Mouse (Mus musculus): ENCODE results near the gene Adamts18.
A peak's percentile ranks its signal among the peaks of the same experiment; 100 is the strongest.
"Not testable (repeated sequence)": the region's sequence is repeated elsewhere in the genome, so short reads cannot be mapped to it uniquely, and the experiment has no call there.

Adamts18 gene

GRCm38 (mm10) chr8:113838211-113838610, 10.3 kb downstream of the Adamts18 start:
- peak; percentile 40 for DNase-seq

- DNase-seq: peak; percentile 32
These were observed 11.0 kb downstream of the Adamts18 start for GRCm38 (mm10) chr8:113837570-113837915.

- DNase-seq: peak; percentile 33
These were observed 11.5 kb downstream of the Adamts18 start for GRCm38 (mm10) chr8:113836892-113837569.

GRCm38 (mm10) chr8:113833644-113834043, 14.9 kb downstream of the Adamts18 start:
- DNase-seq: no peak

- no peak for DNase-seq
These were observed 21.3 kb downstream of the Adamts18 start for GRCm38 (mm10) chr8:113827270-113827669.

- peak; percentile 22 for DNase-seq
These were observed 27.5 kb downstream of the Adamts18 start for GRCm38 (mm10) chr8:113820983-113821587.

- no peak for DNase-seq
These were observed 34.6 kb downstream of the Adamts18 start for GRCm38 (mm10) chr8:113813966-113814365.

GRCm38 (mm10) chr8:113811521-113811920, 37.0 kb downstream of the Adamts18 start:
- DNase-seq: no peak

GRCm38 (mm10) chr8:113809929-113810328, 38.6 kb downstream of the Adamts18 start:
- DNase-seq: no peak

GRCm38 (mm10) chr8:113803830-113804611, 44.5 kb downstream of the Adamts18 start:
- no peak for DNase-seq

GRCm38 (mm10) chr8:113801551-113801950, 47.0 kb downstream of the Adamts18 start:
- DNase-seq: no peak

GRCm38 (mm10) chr8:113800556-113800955, 48.0 kb downstream of the Adamts18 start:
- DNase-seq: not testable (repeated sequence)

- peak; percentile 70 for DNase-seq
These were observed 49.0 kb downstream of the Adamts18 start for GRCm38 (mm10) chr8:113799550-113799949.

- DNase-seq: peak; percentile 80
These were observed 56.7 kb downstream of the Adamts18 start for GRCm38 (mm10) chr8:113791856-113792255.

- DNase-seq: no peak
These were observed 57.5 kb downstream of the Adamts18 start for GRCm38 (mm10) chr8:113791061-113791460.

GRCm38 (mm10) chr8:113783711-113784110, 64.8 kb downstream of the Adamts18 start:
- no peak for DNase-seq

GRCm38 (mm10) chr8:113781554-113781953, 67.0 kb downstream of the Adamts18 start:
- no peak for DNase-seq

- no peak for DNase-seq
These were observed 73.2 kb downstream of the Adamts18 start for GRCm38 (mm10) chr8:113775361-113775760.

- no peak for DNase-seq
These were observed 79.6 kb downstream of the Adamts18 start for GRCm38 (mm10) chr8:113768861-113769410.

- DNase-seq: no peak
These were observed 83.4 kb downstream of the Adamts18 start for GRCm38 (mm10) chr8:113765121-113765520.

- no peak for DNase-seq
These were observed 84.8 kb downstream of the Adamts18 start for GRCm38 (mm10) chr8:113763592-113764355.

- no peak for DNase-seq
These were observed 86.4 kb downstream of the Adamts18 start for GRCm38 (mm10) chr8:113762101-113762500.

- no peak for DNase-seq
These were observed 92.7 kb downstream of the Adamts18 start for GRCm38 (mm10) chr8:113755866-113756265.

All from kidney, postnatal 10 days (tissue).